Mouse (Mus musculus) frontal cortex, adult (tissue): ENCODE data around the gene Med24.

Experiments used
- ATAC-seq: cut with Nextera tagmentation; 2 replicates; pipeline ENCODE4 v1.9.2; 2017; ENCODE audit warnings: mild to moderate bottlenecking, moderate library complexity, mixed read lengths; ENCODE audit not compliant: low TSS enrichment

Gene Med24

GRCm38 (mm10) chr11:98765421-98766309 lies 36.4 kb upstream of the Med24 start:
- ATAC-seq = no peak

- ATAC-seq = no peak
Measured at GRCm38 (mm10) chr11:98764746-98765145, 35.5 kb upstream of the Med24 start.

- no peak for ATAC-seq
Measured at GRCm38 (mm10) chr11:98764091-98764490, 34.9 kb upstream of the Med24 start.

GRCm38 (mm10) chr11:98763502-98763861 lies 34.2 kb upstream of the Med24 start:
- ATAC-seq = no peak

- peak; percentile 55; the same call in 1 of the 2 replicates for ATAC-seq
Measured at GRCm38 (mm10) chr11:98762756-98763501, 33.7 kb upstream of the Med24 start.

GRCm38 (mm10) chr11:98761939-98762338 lies 32.7 kb upstream of the Med24 start:
- no peak for ATAC-seq

GRCm38 (mm10) chr11:98756711-98757110 lies 27.5 kb upstream of the Med24 start:
- ATAC-seq = no peak

- no peak for ATAC-seq
Measured at GRCm38 (mm10) chr11:98755726-98756380, 26.6 kb upstream of the Med24 start.

GRCm38 (mm10) chr11:98754621-98755181 lies 25.5 kb upstream of the Med24 start:
- ATAC-seq = peak; percentile 45

GRCm38 (mm10) chr11:98754151-98754620 lies 25.0 kb upstream of the Med24 start:
- 0 out of 2 replicates have a peak, but pooled peaks have one; percentile 3 for ATAC-seq

- ATAC-seq = no peak
Measured at GRCm38 (mm10) chr11:98753264-98753663, 24.0 kb upstream of the Med24 start.

GRCm38 (mm10) chr11:98752562-98753140 lies 23.4 kb upstream of the Med24 start:
- no peak for ATAC-seq

- ATAC-seq = no peak
Measured at GRCm38 (mm10) chr11:98751221-98751782, 22.1 kb upstream of the Med24 start.

- ATAC-seq = peak; percentile 6; the same call in 1 of the 2 replicates
Measured at GRCm38 (mm10) chr11:98750351-98751201, 21.3 kb upstream of the Med24 start.

GRCm38 (mm10) chr11:98749716-98750115 lies 20.5 kb upstream of the Med24 start:
- no peak for ATAC-seq

- no peak for ATAC-seq
Measured at GRCm38 (mm10) chr11:98748506-98749416, 19.5 kb upstream of the Med24 start.

- no peak for ATAC-seq
Measured at GRCm38 (mm10) chr11:98747804-98748505, 18.7 kb upstream of the Med24 start.
